ENCODE assay signal across 8 mouse cellular contexts in genomic region chrX:166440616-166441063, GRCm38 (mm10). TPM values are rescaled to one million over a fixed set of nuclear protein-coding genes. Genes with fewer than 3 reads are reported as not detected.
DNase-seq lines count a peak whose midpoint lies in the region; ATAC-seq and TF ChIP-seq lines count a peak whose summit lies in the region.

Gene Ofd1, minus strand, starts transcription at chrX:166440704.

- no peak for TF ChIP-seq CTCF in gastrocnemius, adult 2 months (IDR thresholded peaks at IDR 0.05)

- intact Hi-C loops in gastrocnemius, adult 2 months (cut with DNase I), result loop anchor here (1.0 to 10.0 kb wide), 2 partner anchors 70 to 214 kb away; no protein-coding TSS in a partner anchor

- peaks cover 22% of the 10 kb centered on the region for H3K36me3 ChIP-seq in megakaryocyte, embryonic 14.5 days (replicated peaks; ENCODE audit: low read length)

- H3K4me3 ChIP-seq in gastrocnemius, adult 2 months, result peak within 1 kb of the TSS; percentile 83
- peak within 1 kb of the TSS; percentile 95 for H3K4me3 ChIP-seq in megakaryocyte, embryonic 14.5 days (replicated peaks)

- H3K27me3 ChIP-seq in megakaryocyte, embryonic 14.5 days (replicated peaks), result peaks cover 6% of the 10 kb centered on the region

- peak; percentile 95 for DNase-seq in ZHBTc4 (ENCODE audit: low read depth, low spot score)
- DNase-seq in gastrocnemius, adult 2 months, result peak; percentile 94
- peak; percentile 79 for DNase-seq in hindlimb bud, embryonic 11.5 days (ENCODE audit: extremely low spot score, low read depth, low spot score)
- peak; percentile 71 to 86 for DNase-seq in left cerebral cortex, adult 8-10 months (ENCODE audit: low spot score in 2 of 2)
- peak; percentile 92 to 93 for DNase-seq in right cerebral cortex, postnatal 10 days (ENCODE audit: low spot score in 2 of 2)
- peak; percentile 74 for DNase-seq in urinary bladder, postnatal 25 days (ENCODE audit: low spot score)

- peaks cover 48% of the 10 kb centered on the region for H3K4me1 ChIP-seq in megakaryocyte, embryonic 14.5 days

- H3K27ac ChIP-seq in gastrocnemius, adult 2 months, result peak within 1 kb of the TSS; percentile 94

- peak; percentile 86 for ATAC-seq in common myeloid progenitor, adult 5-6 weeks (replicated peaks; ENCODE audit: low read depth, poor library complexity, severe bottlenecking)

- H3K9me3 ChIP-seq in megakaryocyte, embryonic 14.5 days, result peaks cover 5% of the 10 kb centered on the region; the same call in 1 of the 2 replicates

RNA-seq across cellular contexts. Expression of gene Ofd1, which starts in this region (rescaled TPM):
- 13.1 and 15.8 TPM in 2 replicates for total RNA-seq in common myeloid progenitor, adult 5-6 weeks (2017)
- total RNA-seq in gastrocnemius, adult 2 months (2021), result 1 to 10 TPM; 4.6 to 6.2 TPM
- total RNA-seq in left cerebral cortex, adult 8-10 months (2022), result 1 to 10 TPM; 6.5 to 7.1 (median 6.6) TPM
- polyA plus RNA-seq in megakaryocyte, embryonic 14.5 days (2012; ENCODE audit: insufficient read depth, low replicate concordance), result 1.1 and 1.6 TPM in 2 replicates

Comparison
In these comparisons a context has a peak if more than half of its experiments do, and no peak if none do; other contexts are left out.
1. Peak in every context shown above with its lines: DNase-seq, ATAC-seq, H3K4me3 ChIP-seq and H3K27ac ChIP-seq.